In genomic region chr15:82339634-82340254, GRCm38 (mm10) we compare ENCODE assay signal across 13 mouse cellular contexts. TPM values are rescaled to one million over a fixed set of nuclear protein-coding genes. Genes with fewer than 3 reads are reported as not detected.
DNase-seq lines count a peak whose midpoint lies in the region; ATAC-seq and TF ChIP-seq lines count a peak whose summit lies in the region.
"Had no signal": no experiment of that assay in that cellular context is flagged by ENCODE, and none has a peak within 500 bp of the region (broad histone marks: within the 10 kb centered on the region; RNA-seq: fewer than 3 reads in every experiment).

No protein-coding gene starts in this region.

- no peak for DNase-seq in hindbrain, embryonic 10.5 days (ENCODE audit: low spot score)
- DNase-seq in MEL (ENCODE audit: low read depth, low spot score) (peak; percentile 62), liver (peak; percentile 38)
- DNase-seq in cerebellum, postnatal 4 days (ENCODE audit: low spot score in 2 of 2) = no peak
- DNase-seq in cerebellum, adult 8-10 months = no peak
- DNase-seq: embryo, embryonic 11 days; heart, postnatal 4 days; kidney, postnatal 25 days; right cerebral cortex, adult 18-20 months; thymus, adult 18-20 months had no signal

- H3K4me2 ChIP-seq in hindbrain, embryonic 13.5 days = no peak overlapping the region

- no peak for TF ChIP-seq RAD21 in MEL (IDR thresholded peaks at IDR 0.05; ENCODE audit: low read depth, low read length)

- H3K36me3 ChIP-seq in hindbrain, embryonic 10.5 days = peaks cover 14% of the 10 kb centered on the region
- H3K36me3 ChIP-seq in hindbrain, embryonic 13.5 days = peaks cover 11% of the 10 kb centered on the region
- peaks cover 23% of the 10 kb centered on the region for H3K36me3 ChIP-seq in E14TG2a.4 (ENCODE audit: insufficient read depth, low read length)
- H3K36me3 ChIP-seq in MEL (ENCODE audit: control insufficient read depth in 1 of 2, insufficient read depth in 2 of 2, low read length in 2 of 2) = peaks cover 0 to 37% of the 10 kb centered on the region in 2 experiments; a peak in 2 of 4 replicates

- no peak; a peak in 1 of 4 replicates for TF ChIP-seq POLR2A in MEL (IDR thresholded peaks at IDR 0.05; ENCODE audit: control insufficient read depth in 1 of 2, insufficient read depth in 1 of 2, low read depth in 1 of 2, low read length in 2 of 2, poor library complexity in 1 of 2)

- H3K27me3 ChIP-seq in hindbrain, embryonic 10.5 days (ENCODE audit: insufficient read depth, poor library complexity, severe bottlenecking) = peaks cover 32% of the 10 kb centered on the region
- peaks cover 24% of the 10 kb centered on the region for H3K27me3 ChIP-seq in hindbrain, embryonic 13.5 days
- peaks cover 30% of the 10 kb centered on the region for H3K27me3 ChIP-seq in E14TG2a.4 (ENCODE audit: insufficient read depth, low read length)
- H3K27me3 ChIP-seq in MEL (ENCODE audit: control insufficient read depth in 1 of 2, insufficient read depth in 2 of 2, low read length in 2 of 2) = no peaks in the 10 kb centered on the region

- no peaks in the 10 kb centered on the region for H3K9me3 ChIP-seq in hindbrain, embryonic 10.5 days
- no peaks in the 10 kb centered on the region for H3K9me3 ChIP-seq in hindbrain, embryonic 13.5 days
- no peaks in the 10 kb centered on the region for H3K9me3 ChIP-seq in E14TG2a.4 (ENCODE audit: low read length)
- no peaks in the 10 kb centered on the region for H3K9me3 ChIP-seq in MEL (replicated peaks; ENCODE audit: insufficient read depth, low read length)
- H3K9me3 ChIP-seq: neural tube, embryonic 12.5 days had no signal

- H3K4me1 ChIP-seq in hindbrain, embryonic 10.5 days (replicated peaks) = peaks cover 68% of the 10 kb centered on the region
- H3K4me1 ChIP-seq in hindbrain, embryonic 13.5 days (replicated peaks) = peaks cover 25% of the 10 kb centered on the region
- peaks cover 73% of the 10 kb centered on the region for H3K4me1 ChIP-seq in E14TG2a.4 (replicated peaks; ENCODE audit: low read depth, low read length)
- peaks cover 16 to 43% of the 10 kb centered on the region in 2 experiments for H3K4me1 ChIP-seq in MEL (ENCODE audit: control insufficient read depth in 1 of 2, insufficient read depth in 2 of 2, low read length in 2 of 2)

- no peak for ATAC-seq in hindbrain, embryonic 13.5 days (ENCODE audit: low FRiP score)

- TF ChIP-seq EP300 in MEL (IDR thresholded peaks at IDR 0.05; ENCODE audit: low read depth in 1 of 2, low read length in 2 of 2) = peak in 1 of 2 experiments; percentile 22; a peak in 1 of 4 replicates

- WGBS in hindbrain, embryonic 10.5 days = 80% methylated on average over 8 of the region's 8 CpGs
- 82% methylated on average over 8 of the region's 8 CpGs for WGBS in hindbrain, embryonic 13.5 days

- TF ChIP-seq CTCF in E14TG2a.4 (conservative IDR thresholded peaks at IDR 0.05; ENCODE audit: low read length) = no peak
- TF ChIP-seq CTCF in MEL (IDR thresholded peaks at IDR 0.05 in 2 of 3, conservative IDR thresholded peaks at IDR 0.05 in 1 of 3; ENCODE audit: control insufficient read depth in 1 of 3, insufficient read depth in 1 of 3, low read depth in 2 of 3, low read length in 3 of 3, poor library complexity in 1 of 3, severe bottlenecking in 1 of 3) = no peak

- peak overlapping the region; percentile 90; the same call in 1 of the 2 replicates for H3K27ac ChIP-seq in hindbrain, embryonic 10.5 days
- no peak overlapping the region for H3K27ac ChIP-seq in hindbrain, embryonic 13.5 days
- peak overlapping the region; percentile 98 for H3K27ac ChIP-seq in MEL (ENCODE audit: control insufficient read depth, low read depth, low read length)
- H3K27ac ChIP-seq: neural tube, embryonic 12.5 days had no signal

- H3K4me3 ChIP-seq in hindbrain, embryonic 10.5 days = no peak overlapping the region
- H3K4me3 ChIP-seq in hindbrain, embryonic 13.5 days = no peak overlapping the region
- H3K4me3 ChIP-seq in E14TG2a.4 (replicated peaks; ENCODE audit: low read length) (0 out of 2 replicates have a peak overlapping the region, but pooled peaks have one; percentile 24), MEL (ENCODE audit: control insufficient read depth in 1 of 2, insufficient read depth in 1 of 2, low read depth in 2 of 2, low read length in 2 of 2) (peak overlapping the region; percentile 78 to 79)

- H3K9ac ChIP-seq in hindbrain, embryonic 13.5 days = no peak overlapping the region
- H3K9ac ChIP-seq in MEL (ENCODE audit: control insufficient read depth, low read depth, low read length, poor library complexity, severe bottlenecking) = peak overlapping the region; percentile 94

- peaks cover 31% of the 10 kb centered on the region for H3K79me2 ChIP-seq in MEL (ENCODE audit: control insufficient read depth, insufficient read depth, low read length, poor library complexity)

TF ChIP-seq in MEL, 35 proteins besides CTCF, POLR2A, EP300 and RAD21:
- 0 out of 2 replicates have a peak, but pooled peaks have one; percentile 32 for TF ChIP-seq ELF1 (IDR thresholded peaks at IDR 0.05; ENCODE audit: low read depth, low read length)
- TF ChIP-seq UBTF (IDR thresholded peaks at IDR 0.05; ENCODE audit: borderline replicate concordance, insufficient read depth, low read depth, low read length) = no peak
- no peak for TF ChIP-seq MAFK (IDR thresholded peaks at IDR 0.05; ENCODE audit: borderline replicate concordance, low read depth, low read length)
- TF ChIP-seq TBP (IDR thresholded peaks at IDR 0.05; ENCODE audit: low read depth, low read length) = peak; percentile 46; the same call in 1 of the 2 replicates
- TF ChIP-seq SIN3A (IDR thresholded peaks at IDR 0.05; ENCODE audit: low read length) = peak; percentile 52
- TF ChIP-seq POLR2AphosphoS5 (IDR thresholded peaks at IDR 0.05; ENCODE audit: borderline replicate concordance, low read depth, low read length) = no peak
- TF ChIP-seq HCFC1 (IDR thresholded peaks at IDR 0.05; ENCODE audit: low read depth, low read length) = 0 out of 2 replicates have a peak, but pooled peaks have one; percentile 26
- peak; percentile 14; the same call in 1 of the 2 replicates for TF ChIP-seq TAL1 (IDR thresholded peaks at IDR 0.05; ENCODE audit: low read length)
- peak; percentile 57; the same call in 1 of the 2 replicates for TF ChIP-seq ETS1 (IDR thresholded peaks at IDR 0.05; ENCODE audit: low read depth, low read length)
- TF ChIP-seq TCF12 (IDR thresholded peaks at IDR 0.05; ENCODE audit: low read depth, low read length) = 0 out of 2 replicates have a peak, but pooled peaks have one; percentile 37
- TF ChIP-seq CHD1 (IDR thresholded peaks at IDR 0.05; ENCODE audit: low read depth, low read length) = 0 out of 2 replicates have a peak, but pooled peaks have one; percentile 21
- no peak for TF ChIP-seq E2F4 (IDR thresholded peaks at IDR 0.05; ENCODE audit: borderline replicate concordance, low read depth, low read length)
- no peak for TF ChIP-seq MXI1 (IDR thresholded peaks at IDR 0.05; ENCODE audit: low read depth, low read length)
- no peak for TF ChIP-seq NRF1 (IDR thresholded peaks at IDR 0.05; ENCODE audit: insufficient read depth, low read depth, low read length, poor library complexity, severe bottlenecking)

RNA-seq across cellular contexts. Expression of gene Smdt1, which starts 1.0 kb away (rescaled TPM):
- 269 and 314 TPM in 2 replicates for polyA plus RNA-seq in hindbrain, embryonic 10.5 days (2016; fragmentation: Nextera tagmentation; extraction: Ambion mirVana)
- 348 and 365 TPM in 2 replicates for polyA plus RNA-seq in hindbrain, embryonic 13.5 days (2015; fragmentation: Nextera tagmentation; extraction: Ambion mirVana)
- 111 and 132 TPM in 2 replicates for total RNA-seq in MEL (2012; rRNA removed)
- 100 to 1,000 TPM in 1 of 2 experiments, not detected in 1; 159 TPM for polyA plus RNA-seq in MEL (2012; ENCODE audit: insufficient read depth in 1 of 2, insufficient read length in 2 of 2, low read depth in 1 of 2, low replicate concordance in 2 of 2, missing spikeins in 1 of 2)

RNA-seq across cellular contexts. Expression of gene Pheta2, which starts 1.0 kb away (rescaled TPM):
- 4.8 TPM in 2 replicates for polyA plus RNA-seq in hindbrain, embryonic 10.5 days (2016; fragmentation: Nextera tagmentation; extraction: Ambion mirVana)
- polyA plus RNA-seq in hindbrain, embryonic 13.5 days (2015; fragmentation: Nextera tagmentation; extraction: Ambion mirVana) = 1.9 and 2.3 TPM in 2 replicates
- total RNA-seq in MEL (2012; rRNA removed) = 25.1 and 34.9 TPM in 2 replicates
- 10 to 100 TPM in 1 of 2 experiments, not detected in 1; 39.3 TPM for polyA plus RNA-seq in MEL (2012; ENCODE audit: insufficient read depth in 1 of 2, insufficient read length in 2 of 2, low read depth in 1 of 2, low replicate concordance in 2 of 2, missing spikeins in 1 of 2)

RNA-seq across cellular contexts. Expression of gene Naga, which starts 1.0 kb away (rescaled TPM):
- 20.9 and 24.9 TPM in 2 replicates for polyA plus RNA-seq in hindbrain, embryonic 10.5 days (2016; fragmentation: Nextera tagmentation; extraction: Ambion mirVana)
- polyA plus RNA-seq in hindbrain, embryonic 13.5 days (2015; fragmentation: Nextera tagmentation; extraction: Ambion mirVana) = 29.3 and 30.2 TPM in 2 replicates
- 23.9 and 26.4 TPM in 2 replicates for total RNA-seq in MEL (2012; rRNA removed)
- polyA plus RNA-seq in MEL (2012; ENCODE audit: insufficient read depth in 1 of 2, insufficient read length in 2 of 2, low read depth in 1 of 2, low replicate concordance in 2 of 2, missing spikeins in 1 of 2) = 10 to 100 TPM in 1 of 2 experiments, not detected in 1; 59.5 TPM

RNA-seq across cellular contexts. Expression of gene Ndufa6, which starts 14.4 kb away (rescaled TPM):
- polyA plus RNA-seq in hindbrain, embryonic 10.5 days (2016; fragmentation: Nextera tagmentation; extraction: Ambion mirVana) = 267 and 273 TPM in 2 replicates
- 363 and 382 TPM in 2 replicates for polyA plus RNA-seq in hindbrain, embryonic 13.5 days (2015; fragmentation: Nextera tagmentation; extraction: Ambion mirVana)
- total RNA-seq in MEL (2012; rRNA removed) = 377 and 417 TPM in 2 replicates
- 100 to 1,000 TPM in 1 of 2 experiments, not detected in 1; 235 TPM for polyA plus RNA-seq in MEL (2012; ENCODE audit: insufficient read depth in 1 of 2, insufficient read length in 2 of 2, low read depth in 1 of 2, low replicate concordance in 2 of 2, missing spikeins in 1 of 2)

RNA-seq across cellular contexts. Expression of gene Cyp2d22, which starts 40.3 kb away (rescaled TPM):
- polyA plus RNA-seq in hindbrain, embryonic 10.5 days (2016; fragmentation: Nextera tagmentation; extraction: Ambion mirVana) = 2.5 and 3.0 TPM in 2 replicates
- polyA plus RNA-seq in hindbrain, embryonic 13.5 days (2015; fragmentation: Nextera tagmentation; extraction: Ambion mirVana) = 2.1 and 2.6 TPM in 2 replicates
- not detected in 2 replicates for total RNA-seq in MEL (2012; rRNA removed)
- polyA plus RNA-seq in MEL (2012; ENCODE audit: insufficient read depth in 1 of 2, insufficient read length in 2 of 2, low read depth in 1 of 2, low replicate concordance in 2 of 2, missing spikeins in 1 of 2) = under 1 TPM in 1 of 2 experiments, not detected in 1; 0.10 TPM

Comparison
In these comparisons a context has a peak if more than half of its experiments do, and no peak if none do; other contexts are left out.
1. DNase-seq: peak in MEL (single experiment) and liver (single experiment); none in hindbrain, embryonic 10.5 days (single experiment), cerebellum, postnatal 4 days (0 of 2) and cerebellum, adult 8-10 months (single experiment).
2. H3K4me3 ChIP-seq: peak in E14TG2a.4 (single experiment) and MEL (2 of 2); none in hindbrain, embryonic 10.5 days (single experiment) and hindbrain, embryonic 13.5 days (single experiment).